Mouse (Mus musculus) megakaryocyte, embryonic 14.5 days (primary cell): Measurements from ENCODE around the gene Smurf1.

Source experiments
- FLI1 ChIP-seq: IDR thresholded peaks from 2 replicates; pipeline ENCODE4 v1.6.1; 2012; ENCODE audit warnings: low read length, inconsistent platforms, mixed read lengths
- GATA1 ChIP-seq: IDR thresholded peaks from 3 replicates; pipeline ENCODE4 v1.6.1; 2012; ENCODE audit warnings: mixed read lengths, low read length, inconsistent platforms, borderline replicate concordance

GRCm38 (mm10) chr5:144954432-144954831 is 11.2 kb downstream of the Smurf1 start:
- TF ChIP-seq GATA1 (no peak), FLI1 (no peak)
